Mouse (Mus musculus): ENCODE results near the gene Gm4450. TPM values are rescaled to one million over a fixed set of nuclear protein-coding genes. Genes with fewer than 3 reads are reported as not detected.
"Not testable (repeated sequence)": the region's sequence is repeated elsewhere in the genome, so short reads cannot be mapped to it uniquely, and the experiment has no call there.

Gene Gm4450
- polyA plus RNA-seq, 1 experiment from 2014 or later, result not detected

DNA sequence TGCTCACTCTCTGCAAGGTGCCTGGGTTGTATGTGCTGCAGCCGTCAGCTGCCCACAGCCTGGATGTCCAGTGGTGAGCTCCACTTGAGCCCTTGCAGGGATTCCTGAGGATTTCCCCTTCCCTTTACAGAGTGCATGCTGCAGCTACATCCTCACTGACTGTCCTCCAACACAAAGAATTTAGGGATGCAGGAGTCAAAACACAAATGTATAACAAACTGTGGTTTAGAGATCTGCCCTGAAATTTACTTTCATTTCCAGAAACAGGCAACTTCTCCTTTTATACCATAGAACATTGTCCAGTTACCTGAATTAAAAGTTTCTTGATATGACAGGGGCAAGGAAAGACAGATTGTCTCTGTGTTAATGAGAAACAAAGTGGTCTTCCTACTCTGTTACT lies 13.0 kb downstream of the Gm4450 start:
- not testable (repeated sequence) for H3K4me1 ChIP-seq (ENCODE audit: control insufficient read depth, insufficient read depth, low read length); H3K27me3 ChIP-seq (ENCODE audit: control insufficient read depth, insufficient read depth, low read length); DNase-seq (ENCODE audit: low spot score); H3K36me3 ChIP-seq (ENCODE audit: control insufficient read depth, insufficient read depth, low read length); H3K9ac ChIP-seq (ENCODE audit: low read length); H3K4me3 ChIP-seq (ENCODE audit: low read depth, low read length); H3K27ac ChIP-seq (ENCODE audit: low read depth, low read length); H3K4me2 ChIP-seq (ENCODE audit: low read depth); ATAC-seq (ENCODE audit: insufficient read depth, low FRiP score, low TSS enrichment); H3K9me3 ChIP-seq (ENCODE audit: control insufficient read depth, low read length)
- 80% methylated on average over 1 of the region's 1 CpGs for WGBS

DNA sequence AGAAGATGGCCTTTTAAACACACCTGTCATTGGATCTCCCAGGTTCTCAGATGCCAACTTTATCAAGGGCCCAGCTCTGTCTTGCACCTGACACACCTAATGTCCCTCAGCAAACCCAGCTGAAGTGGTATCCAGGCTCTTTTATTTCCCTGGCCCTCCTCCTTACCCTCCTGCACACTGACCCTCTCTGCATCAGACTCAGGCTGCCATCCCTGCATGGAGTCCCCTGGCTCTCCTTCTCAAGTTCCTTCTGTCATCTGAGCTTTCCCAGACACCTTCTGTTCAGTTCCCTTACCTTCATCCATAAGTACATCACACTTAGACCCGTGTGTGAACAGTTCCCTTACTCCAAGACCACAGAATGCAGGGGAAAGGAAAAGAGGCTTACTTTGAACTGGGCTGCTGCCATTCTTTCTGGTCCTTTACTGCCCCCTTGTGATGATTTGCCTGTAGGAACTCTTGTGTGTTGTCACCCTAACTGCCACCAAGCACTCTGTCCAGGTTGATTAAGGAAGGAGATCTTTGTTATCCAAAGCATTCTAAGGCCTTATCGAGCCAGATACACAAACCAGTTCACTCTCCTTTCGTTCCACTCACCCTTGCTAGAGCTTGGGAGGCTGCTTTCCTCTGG lies 13.7 kb downstream of the Gm4450 start:
- not testable (repeated sequence) for DNase-seq (ENCODE audit: low spot score); H3K9me3 ChIP-seq (ENCODE audit: control insufficient read depth, low read length); H3K9ac ChIP-seq (ENCODE audit: low read length); H3K4me1 ChIP-seq (ENCODE audit: control insufficient read depth, insufficient read depth, low read length); H3K4me2 ChIP-seq (ENCODE audit: low read depth); H3K4me3 ChIP-seq (ENCODE audit: low read depth, low read length); H3K27ac ChIP-seq (ENCODE audit: low read depth, low read length); H3K27me3 ChIP-seq (ENCODE audit: control insufficient read depth, insufficient read depth, low read length); H3K36me3 ChIP-seq (ENCODE audit: control insufficient read depth, insufficient read depth, low read length)
- peak; percentile 35; the same call in 1 of the 2 replicates for ATAC-seq (ENCODE audit: insufficient read depth, low FRiP score, low TSS enrichment)
- 18% methylated on average over 3 of the region's 3 CpGs for WGBS

DNA sequence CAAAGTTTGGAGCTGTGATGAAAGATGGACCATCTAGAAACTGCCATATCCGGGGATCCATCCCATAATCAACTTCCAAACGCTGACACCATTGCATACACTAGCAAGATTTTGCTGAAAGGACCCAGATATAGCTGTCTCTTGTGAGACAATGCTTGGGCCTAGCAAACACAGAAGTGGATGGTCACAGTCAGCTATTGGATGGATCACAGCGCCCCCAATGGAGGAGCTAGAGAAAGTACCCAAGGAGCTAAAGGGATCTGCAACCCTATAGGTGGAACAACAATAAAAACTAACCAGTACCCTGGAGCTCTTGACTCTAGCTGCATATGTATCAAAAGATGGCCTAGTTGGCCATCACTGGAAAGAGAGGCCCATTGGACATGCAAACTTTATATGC lies 14.7 kb downstream of the Gm4450 start:
- H3K4me1 ChIP-seq (ENCODE audit: control insufficient read depth, insufficient read depth, low read length); H3K4me3 ChIP-seq (ENCODE audit: low read depth, low read length); H3K9me3 ChIP-seq (ENCODE audit: control insufficient read depth, low read length); H3K36me3 ChIP-seq (ENCODE audit: control insufficient read depth, insufficient read depth, low read length); ATAC-seq (ENCODE audit: insufficient read depth, low FRiP score, low TSS enrichment); H3K9ac ChIP-seq (ENCODE audit: low read length); H3K4me2 ChIP-seq (ENCODE audit: low read depth); DNase-seq (ENCODE audit: low spot score); H3K27ac ChIP-seq (ENCODE audit: low read depth, low read length); H3K27me3 ChIP-seq (ENCODE audit: control insufficient read depth, insufficient read depth, low read length): not testable (repeated sequence)
- WGBS, result 38% methylated on average over 3 of the region's 3 CpGs

DNA sequence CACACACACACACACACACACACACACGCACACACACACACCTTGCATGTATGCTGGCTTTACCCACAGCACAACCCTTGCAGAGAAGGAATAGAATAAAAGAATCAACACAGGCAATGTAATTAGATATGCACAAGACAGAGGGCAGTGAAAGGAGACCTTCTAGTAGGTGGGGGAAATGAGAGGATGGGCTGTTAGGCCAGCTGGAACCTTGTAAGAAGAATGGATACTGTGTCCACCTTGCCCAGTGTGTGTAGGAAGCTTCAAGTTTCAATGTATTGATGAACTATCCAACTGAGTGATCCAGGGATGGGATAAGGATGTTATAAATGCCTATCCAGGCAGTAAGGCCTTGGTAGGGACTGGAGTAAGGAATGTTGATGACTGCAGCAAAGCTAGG lies 21.9 kb downstream of the Gm4450 start:
- DNase-seq (ENCODE audit: low spot score) (no peak), ATAC-seq (ENCODE audit: insufficient read depth, low FRiP score, low TSS enrichment) (no peak)
- no peak overlapping the region for H3K27ac ChIP-seq (ENCODE audit: low read depth, low read length)
- H3K36me3 ChIP-seq (ENCODE audit: control insufficient read depth, insufficient read depth, low read length), result no peaks in the 10 kb centered on the region
- no peak overlapping the region for H3K9ac ChIP-seq (ENCODE audit: low read length)
- 81% methylated on average over 1 of the region's 1 CpGs for WGBS
- no peak overlapping the region for H3K4me2 ChIP-seq (ENCODE audit: low read depth)
- no peaks in the 10 kb centered on the region for H3K4me1 ChIP-seq (ENCODE audit: control insufficient read depth, insufficient read depth, low read length)
- no peaks in the 10 kb centered on the region for H3K27me3 ChIP-seq (ENCODE audit: control insufficient read depth, insufficient read depth, low read length)
- H3K9me3 ChIP-seq (ENCODE audit: control insufficient read depth, low read length), result no peaks in the 10 kb centered on the region
- no peak overlapping the region for H3K4me3 ChIP-seq (ENCODE audit: low read depth, low read length)

DNA sequence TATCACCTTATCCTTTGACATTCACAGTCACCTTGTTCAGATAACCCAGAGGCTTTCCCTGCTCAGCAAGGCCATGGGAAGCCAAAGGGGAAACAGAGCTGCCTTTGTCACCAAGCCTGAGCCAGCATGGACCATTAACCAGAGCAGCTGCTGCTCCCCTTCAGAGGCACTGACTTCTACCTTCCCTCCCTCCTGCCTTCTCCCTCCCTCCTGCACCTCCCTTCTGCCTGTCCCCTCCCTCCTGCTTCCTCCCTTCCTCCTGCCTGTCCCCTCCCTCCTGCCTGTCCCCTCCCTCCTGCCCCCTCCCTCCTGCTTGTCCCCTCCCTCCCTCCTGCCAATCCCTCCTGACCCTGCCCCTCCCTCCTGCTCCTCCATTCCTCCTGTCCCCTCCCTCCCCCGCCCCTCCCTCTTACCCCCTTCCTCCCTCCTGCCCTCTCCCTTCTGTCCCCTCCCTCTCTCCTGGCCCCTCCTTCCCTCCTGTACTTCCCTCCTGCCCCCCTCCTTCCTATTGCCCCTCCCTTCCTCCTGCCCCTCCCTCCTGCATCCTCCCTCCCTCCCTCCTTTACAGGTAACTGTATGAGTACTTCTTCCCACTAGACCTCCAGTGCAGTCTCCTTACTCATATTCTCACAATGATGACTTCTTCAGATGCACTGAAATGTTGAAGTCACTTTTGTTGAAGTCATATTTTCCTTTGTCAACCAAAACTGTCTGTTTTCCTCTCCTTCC lies 22.7 kb downstream of the Gm4450 start:
- 0 out of 2 replicates have a peak, but pooled peaks cover 3% of the 10 kb centered on the region for H3K27me3 ChIP-seq (ENCODE audit: control insufficient read depth, insufficient read depth, low read length)
- ATAC-seq (ENCODE audit: insufficient read depth, low FRiP score, low TSS enrichment), result peak; percentile 67; the same call in 1 of the 2 replicates
- no peaks in the 10 kb centered on the region for H3K9me3 ChIP-seq (ENCODE audit: control insufficient read depth, low read length)
- no peak overlapping the region for H3K4me3 ChIP-seq (ENCODE audit: low read depth, low read length)
- H3K27ac ChIP-seq (ENCODE audit: low read depth, low read length), result no peak overlapping the region
- H3K9ac ChIP-seq (ENCODE audit: low read length), result no peak overlapping the region
- no peak for DNase-seq (ENCODE audit: low spot score)
- H3K4me2 ChIP-seq (ENCODE audit: low read depth), result no peak overlapping the region
- no CpG with 5 or more reads among the region's 1 CpGs for WGBS
- H3K4me1 ChIP-seq (ENCODE audit: control insufficient read depth, insufficient read depth, low read length), result peaks cover 5% of the 10 kb centered on the region; the same call in 1 of the 2 replicates
- no peaks in the 10 kb centered on the region for H3K36me3 ChIP-seq (ENCODE audit: control insufficient read depth, insufficient read depth, low read length)

DNA sequence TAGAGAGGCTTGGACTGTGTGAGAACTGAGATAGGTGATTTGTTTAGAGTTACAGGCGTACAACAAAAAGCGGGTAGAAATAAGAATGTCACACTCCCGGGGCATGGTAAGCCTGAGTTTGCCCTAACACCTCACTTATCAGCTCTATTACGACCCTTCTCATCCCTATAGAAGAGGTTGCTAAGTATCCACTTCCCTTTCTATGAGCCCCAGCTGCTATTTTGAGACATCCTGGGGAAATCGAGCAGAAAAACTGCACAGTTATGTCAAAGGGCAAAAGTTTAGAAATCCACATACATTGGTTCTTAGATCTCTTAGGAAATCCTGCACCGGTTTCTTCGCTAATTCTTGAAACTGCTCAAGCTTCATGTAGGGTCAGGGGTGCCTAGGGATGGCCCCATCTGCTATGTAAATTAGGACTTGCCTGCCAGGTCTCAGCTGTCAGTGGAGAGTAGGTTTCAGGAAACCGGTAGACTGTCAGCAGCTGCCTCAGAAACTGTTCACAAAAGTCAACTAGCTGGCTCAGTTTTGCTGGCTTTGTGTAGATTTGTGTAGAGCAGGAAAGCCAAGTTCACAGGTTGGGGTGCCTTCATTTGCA lies 27.9 kb downstream of the Gm4450 start:
- H3K36me3 ChIP-seq (ENCODE audit: control insufficient read depth, insufficient read depth, low read length), result no peaks in the 10 kb centered on the region
- H3K4me3 ChIP-seq (ENCODE audit: low read depth, low read length), result no peak overlapping the region
- no peak for ATAC-seq (ENCODE audit: insufficient read depth, low FRiP score, low TSS enrichment)
- H3K9ac ChIP-seq (ENCODE audit: low read length), result no peak overlapping the region
- WGBS, result 21% methylated on average over 8 of the region's 8 CpGs
- H3K27ac ChIP-seq (ENCODE audit: low read depth, low read length), result no peak overlapping the region
- no peaks in the 10 kb centered on the region for H3K9me3 ChIP-seq (ENCODE audit: control insufficient read depth, low read length)
- DNase-seq (ENCODE audit: low spot score), result no peak
- peaks cover 19% of the 10 kb centered on the region for H3K27me3 ChIP-seq (ENCODE audit: control insufficient read depth, insufficient read depth, low read length)
- H3K4me2 ChIP-seq (ENCODE audit: low read depth), result peak overlapping the region; percentile 7; the same call in 1 of the 2 replicates
- peaks cover 19% of the 10 kb centered on the region for H3K4me1 ChIP-seq (ENCODE audit: control insufficient read depth, insufficient read depth, low read length)

DNA sequence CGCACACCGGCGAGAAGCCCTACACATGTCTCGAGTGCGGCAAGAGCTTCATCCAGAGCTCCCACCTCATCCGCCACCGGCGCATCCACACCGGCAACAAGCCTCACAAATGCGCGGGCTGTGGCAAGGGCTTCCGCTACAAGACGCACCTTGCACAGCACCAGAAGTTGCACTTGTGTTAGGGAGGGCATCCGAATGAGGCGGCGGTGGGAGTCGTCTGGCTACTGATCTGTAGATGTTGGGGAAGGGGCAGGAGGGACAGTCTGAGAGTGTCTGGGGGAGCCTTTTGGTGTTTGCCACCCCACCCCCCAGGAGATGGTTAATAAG lies 28.5 kb downstream of the Gm4450 start:
- H3K9me3 ChIP-seq (ENCODE audit: control insufficient read depth, low read length), result no peaks in the 10 kb centered on the region
- peak overlapping the region; percentile 97 for H3K4me2 ChIP-seq (ENCODE audit: low read depth)
- peak overlapping the region; percentile 52 for H3K4me3 ChIP-seq (ENCODE audit: low read depth, low read length)
- peaks cover 19% of the 10 kb centered on the region for H3K27me3 ChIP-seq (ENCODE audit: control insufficient read depth, insufficient read depth, low read length)
- ATAC-seq (ENCODE audit: insufficient read depth, low FRiP score, low TSS enrichment) (no peak; the same call in 1 of the 2 replicates), DNase-seq (ENCODE audit: low spot score) (no peak)
- H3K9ac ChIP-seq (ENCODE audit: low read length), result peak overlapping the region; percentile 41; the same call in 1 of the 2 replicates
- WGBS, result 0% methylated on average over 17 of the region's 17 CpGs
- peaks cover 19% of the 10 kb centered on the region for H3K4me1 ChIP-seq (ENCODE audit: control insufficient read depth, insufficient read depth, low read length)
- no peak overlapping the region for H3K27ac ChIP-seq (ENCODE audit: low read depth, low read length)
- H3K36me3 ChIP-seq (ENCODE audit: control insufficient read depth, insufficient read depth, low read length), result no peaks in the 10 kb centered on the region

DNA sequence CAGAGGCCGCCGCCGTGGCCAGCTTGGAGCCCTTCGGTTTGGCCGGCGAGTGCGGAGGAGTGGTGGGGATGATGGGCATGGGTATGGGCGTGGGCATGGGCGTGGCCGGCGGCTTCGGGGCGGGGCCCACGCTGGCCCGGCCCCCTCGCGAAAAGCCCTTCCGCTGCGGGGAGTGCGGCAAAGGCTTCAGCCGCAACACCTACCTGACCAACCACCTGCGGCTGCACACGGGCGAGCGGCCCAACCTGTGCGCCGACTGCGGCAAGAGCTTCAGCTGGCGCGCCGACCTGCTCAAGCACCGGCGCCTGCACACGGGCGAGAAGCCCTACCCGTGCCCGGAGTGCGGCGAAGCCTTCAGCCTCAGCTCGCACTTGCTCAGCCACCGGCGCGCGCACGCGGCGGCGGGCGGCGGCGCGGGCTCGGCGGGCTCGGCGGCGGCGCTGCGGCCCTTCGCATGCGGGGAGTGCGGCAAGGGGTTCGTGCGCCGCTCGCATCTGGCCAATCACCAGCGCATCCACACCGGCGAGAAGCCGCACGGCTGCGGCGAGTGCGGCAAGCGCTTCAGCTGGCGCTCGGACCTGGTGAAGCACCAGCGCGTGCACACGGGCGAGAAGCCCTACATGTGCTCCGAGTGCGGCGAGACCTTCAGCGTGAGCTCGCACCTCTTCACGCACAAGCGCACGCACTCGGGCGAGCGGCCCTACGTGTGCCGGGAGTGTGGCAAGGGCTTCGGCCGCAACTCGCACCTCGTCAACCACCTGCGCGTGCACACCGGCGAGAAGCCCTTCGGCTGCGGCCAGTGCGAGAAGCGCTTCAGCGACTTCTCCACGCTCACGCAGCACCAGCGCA lies 29.1 kb downstream of the Gm4450 start:
- no peak overlapping the region for H3K27ac ChIP-seq (ENCODE audit: low read depth, low read length)
- H3K27me3 ChIP-seq (ENCODE audit: control insufficient read depth, insufficient read depth, low read length), result peaks cover 19% of the 10 kb centered on the region
- H3K9me3 ChIP-seq (ENCODE audit: control insufficient read depth, low read length), result no peaks in the 10 kb centered on the region
- H3K9ac ChIP-seq (ENCODE audit: low read length), result peak overlapping the region; percentile 41
- H3K4me2 ChIP-seq (ENCODE audit: low read depth), result peak overlapping the region; percentile 97
- peak; percentile 87 for DNase-seq (ENCODE audit: low spot score)
- H3K36me3 ChIP-seq (ENCODE audit: control insufficient read depth, insufficient read depth, low read length), result no peaks in the 10 kb centered on the region
- peaks cover 19% of the 10 kb centered on the region for H3K4me1 ChIP-seq (ENCODE audit: control insufficient read depth, insufficient read depth, low read length)
- under 1% methylated on average over 88 of the region's 110 CpGs for WGBS
- H3K4me3 ChIP-seq (ENCODE audit: low read depth, low read length), result peak overlapping the region; percentile 52
- peak; percentile 94 for ATAC-seq (ENCODE audit: insufficient read depth, low FRiP score, low TSS enrichment)

Measured in neural tube, embryonic 11.5 days (tissue).